Mouse (Mus musculus): Measurements from ENCODE around the gene Gpx6.

The Gpx6 gene

DNA sequence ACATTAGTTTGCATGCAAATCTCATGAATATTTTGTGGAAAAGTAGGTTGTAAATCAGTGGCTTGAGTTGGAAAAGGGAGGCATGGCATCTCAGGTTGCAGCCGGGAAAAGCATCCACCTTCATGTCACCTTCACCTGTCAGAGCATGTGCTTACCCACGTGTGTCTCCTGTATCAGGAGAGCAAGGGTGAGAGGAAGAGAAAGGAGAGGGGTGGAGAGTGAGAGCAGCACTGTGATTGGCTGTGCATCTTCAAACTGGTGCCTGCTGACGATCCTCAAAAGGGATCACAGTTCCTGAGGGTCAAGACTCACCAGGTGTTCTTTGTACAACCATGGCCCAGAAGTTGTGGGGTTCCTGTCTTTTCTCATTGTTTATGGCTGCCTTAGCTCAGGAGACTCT is at the start of gene Gpx6:
Gene Gpx6, plus strand, starts transcription at position 200 of the 400 bp plus-strand sequence.
- CTCF ChIA-PET: no interaction called here

DNA sequence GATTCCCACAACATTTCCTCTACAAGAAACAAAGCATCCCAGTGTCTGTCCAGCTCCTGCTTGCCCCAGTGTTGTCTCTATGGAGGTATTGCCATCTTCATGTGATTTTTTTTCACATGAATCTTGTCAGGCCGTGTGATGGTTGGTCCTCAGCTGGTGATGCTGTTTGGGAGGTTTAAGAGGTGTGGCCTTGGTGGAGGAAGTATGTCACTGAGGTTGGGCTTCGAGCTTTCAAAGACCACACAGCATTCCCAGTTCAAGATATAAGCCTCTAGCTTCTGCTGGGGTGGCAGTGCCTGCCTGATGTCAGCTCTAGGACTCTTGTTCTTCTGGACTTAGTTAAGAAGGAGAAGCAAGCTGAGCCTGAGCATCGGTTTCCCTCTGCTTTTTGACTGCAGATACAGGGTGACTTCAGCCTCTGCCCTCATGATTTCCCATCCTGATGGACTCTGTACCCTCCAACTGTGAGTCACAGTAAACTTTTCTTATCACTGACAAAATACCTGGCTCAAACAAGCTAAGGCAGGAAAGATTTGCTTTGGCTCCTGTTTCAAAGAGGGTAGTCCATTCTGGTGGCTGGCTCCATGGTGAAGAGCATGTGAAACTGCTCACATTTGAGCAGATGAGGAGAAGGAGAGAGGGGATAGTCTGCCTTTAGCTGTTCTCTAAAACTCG is 49.0 kb upstream of the Gpx6 start:
- CTCF ChIA-PET: interaction anchor here in 1 of 4 experiments (0.8 kb wide), 1 partner anchor 16 kb away, joined by 5 read pairs; no protein-coding TSS in a partner anchor
- POLR2A ChIA-PET: interaction anchor here in 2 of 4 experiments (0.6 to 2.4 kb wide), 9 partner anchors 9 to 90 kb away, joined by 3 to 15 read pairs (median 4); partner anchors contain the start of gene Trim27 (in 1 of the 2)

More for the DNA sequence above, at the start of gene Gpx6:
- POLR2A ChIA-PET: interaction anchor here in 3 of 4 experiments (0.6 to 2.3 kb wide), 5 partner anchors 11 to 88 kb away, joined by 3 to 8 read pairs (median 3); no protein-coding TSS in a partner anchor

DNA sequence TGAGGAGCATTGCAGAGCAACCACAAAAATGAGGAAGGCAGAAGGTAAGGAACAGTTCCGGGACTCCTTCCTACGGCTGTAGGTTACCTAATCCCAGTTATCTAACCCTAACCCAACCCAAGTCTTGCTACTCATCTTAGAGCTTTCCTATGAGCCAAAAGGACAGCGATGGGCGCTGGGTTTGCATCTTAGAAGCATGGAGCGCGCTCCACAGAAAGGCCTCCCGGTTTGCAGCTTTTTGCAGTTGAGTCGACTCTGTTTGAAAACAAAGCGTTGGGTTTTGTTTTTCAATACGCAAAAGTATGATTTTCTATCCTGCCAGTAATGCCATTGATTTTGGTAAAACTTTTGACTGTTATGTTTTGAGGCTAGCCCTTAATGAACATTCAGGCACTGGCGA is 48.0 kb upstream of the Gpx6 start:
- ChIA-PET CTCF (interaction anchor here in 3 of 4 experiments (0.8 to 1.1 kb wide), 3 partner anchors 13 to 63 kb away, joined by 3 to 5 read pairs (median 3); no protein-coding TSS in a partner anchor), POLR2A (interaction anchor here in 3 of 4 experiments (0.7 to 2.8 kb wide), 18 partner anchors 10 to 96 kb away, joined by 3 to 15 read pairs (median 3); partner anchors contain the start of genes Gpx6 (in 1 of the 3) and Trim27 (in 1 of the 3))

DNA sequence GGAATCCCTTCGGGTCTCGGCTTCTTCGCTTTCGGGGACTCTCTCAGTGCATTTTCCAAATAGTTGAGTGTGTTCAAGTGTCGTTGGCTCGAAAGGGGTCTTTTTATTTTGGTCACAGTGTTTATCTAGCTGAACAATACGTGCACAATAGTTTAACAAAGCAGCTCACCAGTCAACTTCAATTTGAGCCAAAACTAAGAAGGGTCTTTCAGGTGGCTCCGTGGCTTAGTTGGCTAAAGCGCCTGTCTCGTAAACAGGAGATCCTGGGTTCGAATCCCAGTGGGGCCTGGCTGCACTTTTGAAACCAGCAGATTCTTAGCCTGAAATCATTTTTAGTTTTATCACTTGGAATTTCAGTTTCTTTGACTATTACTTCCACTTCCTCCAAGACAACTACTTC is 47.6 kb upstream of the Gpx6 start:
- ChIA-PET CTCF (interaction anchor here in 2 of 4 experiments (0.6 to 1.1 kb wide), 3 partner anchors 13 to 62 kb away, joined by 3 to 7 read pairs (median 3); no protein-coding TSS in a partner anchor), POLR2A (interaction anchor here in 2 of 4 experiments (0.7 to 2.8 kb wide), 13 partner anchors 10 to 96 kb away, joined by 3 to 15 read pairs (median 4); partner anchors contain the start of genes Gpx6 (in 1 of the 2) and Trim27 (in 1 of the 2))

DNA sequence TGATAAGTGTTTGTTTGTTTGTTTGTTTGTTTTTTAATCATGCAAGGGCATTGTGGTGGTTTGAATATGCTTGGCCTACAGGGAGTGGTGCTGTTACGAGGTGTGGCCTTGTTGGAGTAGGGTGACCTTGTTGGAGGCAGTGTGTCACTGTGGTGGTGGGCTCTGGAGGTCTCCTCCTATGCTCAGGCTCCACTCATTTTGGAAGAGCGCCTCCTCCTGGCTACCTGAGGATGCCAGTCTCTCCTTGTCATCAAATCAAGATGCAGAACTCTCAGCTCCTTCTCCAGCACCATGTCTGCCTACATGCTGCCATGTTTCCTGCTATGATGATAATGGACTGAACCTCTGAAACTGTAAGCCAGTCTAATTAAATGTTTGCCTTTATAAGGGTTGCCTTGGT is 46.2 kb upstream of the Gpx6 start:
- ChIA-PET POLR2A (interaction anchor here in 2 of 4 experiments (0.9 to 2.8 kb wide), 9 partner anchors 11 to 107 kb away, joined by 3 to 13 read pairs (median 3); partner anchors contain the start of gene Trim27 (in 1 of the 2)), CTCF (interaction anchor here (0.6 to 1.4 kb wide), 13 partner anchors 11 to 497 kb away, joined by 3 to 8 read pairs (median 4); no protein-coding TSS in a partner anchor)

DNA sequence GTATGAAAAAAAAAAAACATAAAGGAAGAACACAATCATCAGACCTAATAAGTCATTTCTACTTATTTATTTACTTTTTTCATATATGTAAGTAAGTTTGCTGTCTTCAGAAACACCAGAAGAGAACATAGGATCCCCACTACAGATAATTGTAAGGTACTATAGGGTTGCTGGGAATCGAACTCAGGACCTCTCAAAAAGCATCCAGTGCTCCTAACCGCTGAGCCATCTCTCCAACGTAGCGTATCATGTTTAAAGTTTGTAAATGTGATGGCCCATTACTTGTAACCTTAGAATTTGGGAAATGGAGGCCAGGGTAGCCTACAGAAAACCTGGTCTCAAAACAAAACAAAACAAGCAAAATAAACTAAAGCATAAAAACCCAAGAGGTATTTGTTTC is 44.4 kb upstream of the Gpx6 start:
- ChIA-PET CTCF (interaction anchor here in 1 of 4 experiments (1.2 kb wide), 1 partner anchor 109 kb away, joined by 4 read pairs; no protein-coding TSS in a partner anchor), POLR2A (interaction anchor here in 2 of 4 experiments (0.9 to 2.0 kb wide), 9 partner anchors 8 to 449 kb away, joined by 3 to 6 read pairs (median 3); partner anchors contain the start of genes Hist1h2ai (in 1 of the 2) and Hist1h3h (in 1 of the 2))

DNA sequence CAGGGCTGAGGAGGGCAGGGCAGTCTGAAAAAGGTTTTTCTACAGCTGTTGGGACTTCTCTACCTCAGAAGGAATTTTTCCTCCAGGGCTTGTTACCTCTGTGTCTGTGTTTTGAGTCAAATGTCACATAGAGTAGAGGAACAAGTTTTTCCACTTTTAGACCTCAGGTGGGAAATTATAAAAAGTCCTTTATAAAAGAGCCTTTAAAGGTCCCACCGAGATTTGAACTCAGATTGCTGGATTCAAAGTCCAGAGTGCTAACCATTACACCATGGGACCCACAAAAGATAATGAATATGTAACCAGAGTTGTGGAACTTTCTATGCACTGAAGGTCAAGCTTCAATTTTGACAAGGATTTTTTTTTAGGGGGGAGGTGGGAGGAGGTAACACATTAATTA is 43.7 kb upstream of the Gpx6 start:
- CTCF ChIA-PET: interaction anchor here in 2 of 4 experiments (0.5 to 1.2 kb wide), 2 partner anchors 110 to 1914 kb away, joined by 3 to 4 read pairs; no protein-coding TSS in a partner anchor
- POLR2A ChIA-PET: interaction anchor here in 2 of 4 experiments (1.3 to 2.0 kb wide), 7 partner anchors 9 to 449 kb away, joined by 3 to 6 read pairs (median 4); partner anchors contain the start of genes Hist1h2ai (in 1 of the 2) and Hist1h3h (in 1 of the 2)

DNA sequence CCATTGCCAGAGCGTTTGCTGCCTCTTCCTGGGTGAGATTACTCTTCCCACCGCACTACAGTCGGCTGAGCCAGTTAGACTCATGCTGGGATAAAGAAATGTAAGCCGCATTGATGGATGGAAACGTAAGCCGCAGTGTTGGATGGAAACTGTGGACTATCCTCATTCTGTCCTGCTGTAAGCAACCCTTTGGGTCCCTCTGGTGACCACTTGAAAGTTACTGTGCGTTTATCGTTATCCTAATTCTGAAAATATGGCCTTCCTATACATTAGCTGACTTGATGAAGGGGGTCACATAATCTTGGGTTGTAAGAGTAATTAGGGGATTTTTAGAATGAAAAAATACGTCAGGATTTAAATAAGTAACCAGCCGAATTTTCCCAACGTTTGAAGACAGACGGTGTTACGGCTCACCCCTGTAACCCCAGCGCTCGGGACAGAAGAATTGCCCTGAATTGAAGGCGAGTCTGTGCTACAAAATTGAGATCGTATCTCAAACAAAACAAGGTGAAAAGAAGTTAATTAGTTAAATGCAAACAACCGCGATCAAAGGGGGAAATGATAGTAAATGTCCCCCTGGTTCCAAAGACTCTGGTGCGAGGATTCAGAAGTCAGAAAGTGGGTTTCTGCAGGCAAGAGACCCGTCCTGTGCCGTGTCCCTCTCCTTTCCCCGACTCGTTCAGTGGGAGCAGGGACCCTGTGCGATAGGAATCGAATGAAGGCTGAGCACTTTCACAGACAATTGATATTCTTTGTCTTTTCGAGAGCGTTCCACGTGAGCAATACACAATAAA is 36.7 kb upstream of the Gpx6 start:
- CTCF ChIA-PET: no interaction called here
- POLR2A ChIA-PET: no interaction called here

DNA sequence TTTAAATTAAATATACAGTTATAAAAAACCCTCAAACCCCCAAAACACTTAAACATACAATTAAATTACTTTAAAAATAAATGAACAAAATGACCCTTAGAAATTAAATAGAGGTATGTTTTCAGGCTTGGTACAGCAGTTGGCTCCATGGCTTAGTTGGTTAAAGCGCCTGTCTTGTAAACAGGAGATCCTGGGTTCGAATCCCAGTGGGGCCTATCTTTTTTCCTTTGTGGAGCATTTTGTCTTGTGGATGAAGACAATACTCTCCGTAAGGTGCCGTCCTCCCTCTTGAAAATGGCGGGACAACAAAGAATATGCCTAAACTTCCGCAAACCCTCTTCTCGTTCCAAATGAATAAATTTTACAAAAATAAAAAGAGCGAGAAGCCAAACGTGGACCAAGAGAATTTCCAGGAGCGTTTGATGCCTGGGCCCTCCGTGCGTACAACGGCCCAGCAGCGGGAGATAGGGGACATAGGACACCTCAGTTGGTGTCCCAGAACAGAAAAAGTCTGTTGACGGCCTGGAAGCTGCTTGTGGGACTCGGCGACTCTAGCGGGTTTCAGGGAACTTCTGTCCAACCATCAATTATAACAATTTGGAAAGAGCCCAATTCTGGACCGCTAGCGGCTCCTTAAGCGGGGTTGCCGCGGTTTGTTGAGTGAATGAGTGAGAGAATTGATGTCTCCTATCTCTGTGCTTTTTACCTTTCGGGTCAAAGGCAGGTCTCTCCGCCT is 35.9 kb upstream of the Gpx6 start:
- CTCF ChIA-PET: interaction anchor here in 3 of 4 experiments (0.6 to 1.3 kb wide), 3 partner anchors 10 to 117 kb away, joined by 3 to 4 read pairs (median 4); no protein-coding TSS in a partner anchor
- POLR2A ChIA-PET: interaction anchor here in 2 of 4 experiments (0.7 to 1.3 kb wide), 2 partner anchors 31 to 338 kb away, joined by 3 to 4 read pairs; no protein-coding TSS in a partner anchor

DNA sequence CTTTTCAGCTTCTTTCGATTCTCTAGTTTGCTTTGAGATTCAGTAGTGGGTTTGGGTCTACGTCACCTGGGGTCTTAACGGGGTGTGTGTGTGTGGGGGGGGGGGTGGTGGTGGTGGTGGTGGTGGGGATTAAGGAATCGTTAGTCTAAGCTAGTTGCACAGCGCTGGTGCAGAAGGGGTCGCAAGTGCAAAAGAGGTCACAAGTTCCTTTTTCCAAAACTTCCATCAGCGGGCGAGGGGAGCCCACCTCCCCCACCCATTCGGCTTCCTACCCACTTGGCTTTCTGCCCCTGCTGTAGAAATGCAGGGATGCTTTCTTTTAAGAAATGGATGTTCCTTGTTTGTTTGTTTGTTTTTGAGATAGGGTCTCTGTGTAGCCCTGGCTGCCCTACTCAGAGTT is 35.4 kb upstream of the Gpx6 start:
- CTCF ChIA-PET: interaction anchor here in 3 of 4 experiments (0.6 to 1.7 kb wide), 4 partner anchors 11 to 118 kb away, joined by 3 to 4 read pairs (median 4); no protein-coding TSS in a partner anchor

DNA sequence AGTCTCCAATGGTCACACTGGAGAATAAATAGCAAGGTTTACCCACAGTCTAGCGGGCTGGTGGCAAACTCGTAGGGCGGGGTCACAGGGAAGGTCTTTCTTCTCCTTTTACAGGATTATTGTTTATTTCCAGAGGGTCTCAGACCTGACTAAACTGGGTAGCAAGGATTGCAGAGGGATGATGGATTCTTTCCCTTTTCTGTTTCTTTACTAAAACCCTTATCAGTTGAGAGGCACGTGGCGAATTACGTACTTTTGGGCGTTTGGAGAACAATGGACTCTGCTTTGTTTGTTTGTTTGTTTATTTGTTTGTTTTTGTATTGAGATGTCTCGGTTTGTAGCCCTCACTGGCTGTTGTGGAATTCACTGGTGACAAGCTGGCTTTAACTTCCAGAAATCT is 32.8 kb upstream of the Gpx6 start:
- CTCF ChIA-PET: no interaction called here
- POLR2A ChIA-PET: no interaction called here

More for the DNA sequence above, 35.4 kb upstream of the Gpx6 start:
- POLR2A ChIA-PET: interaction anchor here in 2 of 4 experiments (0.7 to 1.3 kb wide), 2 partner anchors 32 to 339 kb away, joined by 3 to 4 read pairs; no protein-coding TSS in a partner anchor

DNA sequence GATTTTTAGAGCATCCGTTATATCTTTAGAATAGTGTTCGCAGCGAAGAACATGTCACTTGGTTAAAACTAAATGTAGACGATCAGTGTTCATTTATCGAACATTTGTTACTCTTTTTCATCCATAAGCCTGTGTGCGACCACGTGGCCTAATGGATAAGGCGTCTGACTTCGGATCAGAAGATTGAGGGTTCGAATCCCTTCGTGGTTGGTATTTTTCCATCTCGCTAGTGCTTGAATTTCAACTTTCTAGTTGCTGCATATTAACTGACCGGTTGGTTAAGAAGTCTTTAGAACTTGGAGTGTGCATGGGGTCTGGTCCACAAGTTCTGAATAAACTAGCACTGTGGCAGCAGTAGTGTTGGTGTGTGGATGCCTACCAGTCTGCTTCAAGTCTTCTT is 32.4 kb upstream of the Gpx6 start:
- CTCF ChIA-PET: no interaction called here
- POLR2A ChIA-PET: no interaction called here

DNA sequence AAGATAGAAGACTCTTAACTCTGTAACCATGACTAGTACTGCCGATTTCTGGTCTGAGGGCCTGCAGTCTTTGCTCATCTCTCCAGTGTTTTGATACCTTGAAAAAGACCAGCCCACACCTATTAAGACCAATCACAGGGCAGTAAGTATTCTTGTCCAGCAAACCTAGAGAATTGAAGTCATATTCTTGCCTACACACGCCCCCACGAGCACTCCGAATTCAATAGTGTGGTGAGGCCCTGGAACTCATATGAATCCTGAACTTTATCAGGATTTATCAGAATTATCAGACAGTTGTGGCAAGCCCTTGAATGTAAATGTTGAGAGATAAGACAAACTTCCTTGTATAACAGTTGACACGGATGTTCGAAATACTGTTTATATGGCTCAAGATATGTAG is 19.3 kb upstream of the Gpx6 start, which contains the start of gene Gpx5:
Gene Gpx5, minus strand, starts transcription at position 101 of the 400 bp plus-strand sequence.
- POLR2A ChIA-PET: interaction anchor here in 3 of 4 experiments (0.7 to 1.5 kb wide), 4 partner anchors 20 to 52 kb away, joined by 3 to 5 read pairs (median 3); no protein-coding TSS in a partner anchor

DNA sequence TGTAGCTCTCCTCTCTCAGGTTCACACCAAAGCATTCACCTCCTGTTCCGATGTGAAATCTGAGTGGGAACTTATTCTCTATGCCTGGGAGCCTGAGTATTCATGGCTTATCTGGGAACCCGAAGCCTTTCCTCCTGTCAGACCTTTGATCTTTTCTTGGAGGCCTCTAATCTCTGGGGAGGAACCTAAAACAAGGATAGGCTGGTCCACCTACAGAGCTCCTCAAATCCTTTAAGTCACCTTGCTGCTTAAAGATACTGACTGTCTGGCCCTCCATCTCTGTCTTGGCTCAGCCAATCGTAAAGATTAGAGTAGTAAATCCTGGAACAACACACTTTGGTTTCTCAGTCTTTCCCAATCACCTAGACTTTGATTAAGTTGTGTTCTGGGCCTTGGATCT is 13.4 kb upstream of the Gpx6 start:
- CTCF ChIA-PET: interaction anchor here in 1 of 4 experiments (0.6 kb wide), 1 partner anchor 33 kb away, joined by 3 read pairs; no protein-coding TSS in a partner anchor
- POLR2A ChIA-PET: interaction anchor here in 1 of 4 experiments (0.6 kb wide), 1 partner anchor 153 kb away, joined by 3 read pairs; no protein-coding TSS in a partner anchor

More for the DNA sequence above, 19.3 kb upstream of the Gpx6 start, which contains the start of gene Gpx5:
- CTCF ChIA-PET: no interaction called here

DNA sequence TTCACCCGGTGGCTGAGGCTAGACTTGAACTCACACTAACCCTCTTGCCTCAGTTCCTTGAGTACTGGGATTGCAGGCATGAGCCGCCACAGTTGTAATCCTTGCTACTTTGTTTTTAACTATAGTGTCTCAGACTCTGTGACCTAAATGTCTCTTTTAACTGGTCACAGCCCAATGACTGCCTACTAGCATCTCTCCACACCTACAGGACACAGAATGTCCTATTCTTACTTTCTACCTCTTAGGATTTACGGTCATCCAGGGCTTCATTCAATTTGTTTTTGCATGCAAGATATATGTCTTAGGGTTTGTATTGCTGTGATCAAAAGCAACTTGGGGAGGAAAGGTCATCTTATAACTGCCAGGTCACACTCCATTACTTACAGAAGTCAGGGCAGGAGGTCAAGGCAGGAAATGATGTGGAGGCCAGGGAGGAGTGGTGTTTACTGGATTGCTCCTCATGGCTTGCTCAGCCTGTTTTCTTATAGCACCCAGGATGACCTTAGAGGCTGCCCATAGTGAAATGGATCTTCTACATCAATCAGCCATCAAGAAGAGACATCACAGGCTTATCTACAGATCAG is 7.3 kb upstream of the Gpx6 start:
- ChIA-PET POLR2A (interaction anchor here in 2 of 4 experiments (0.9 to 1.0 kb wide), 2 partner anchors 16 to 132 kb away, joined by 3 read pairs; no protein-coding TSS in a partner anchor), CTCF (no interaction called here)

DNA sequence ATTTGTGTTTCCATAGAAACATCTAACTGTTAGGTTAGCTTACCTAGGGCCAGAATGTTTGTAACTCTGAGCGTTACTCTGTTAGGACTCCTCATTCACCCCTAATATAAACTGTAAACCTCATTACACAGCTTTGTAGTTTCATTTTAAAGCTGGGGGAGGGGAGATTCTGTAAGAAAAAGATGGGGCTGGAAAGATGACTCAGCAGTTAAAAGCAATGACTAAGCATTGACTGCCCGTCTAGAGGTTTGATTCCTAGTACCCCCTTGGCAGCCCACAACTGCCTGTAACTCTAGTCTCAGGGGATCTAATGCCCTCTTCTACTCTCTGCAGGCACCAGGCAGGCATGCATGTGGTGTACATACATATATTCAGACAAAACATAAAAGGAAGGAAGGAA is 2.1 kb upstream of the Gpx6 start:
- ChIA-PET POLR2A (no interaction called here), CTCF (no interaction called here)

DNA sequence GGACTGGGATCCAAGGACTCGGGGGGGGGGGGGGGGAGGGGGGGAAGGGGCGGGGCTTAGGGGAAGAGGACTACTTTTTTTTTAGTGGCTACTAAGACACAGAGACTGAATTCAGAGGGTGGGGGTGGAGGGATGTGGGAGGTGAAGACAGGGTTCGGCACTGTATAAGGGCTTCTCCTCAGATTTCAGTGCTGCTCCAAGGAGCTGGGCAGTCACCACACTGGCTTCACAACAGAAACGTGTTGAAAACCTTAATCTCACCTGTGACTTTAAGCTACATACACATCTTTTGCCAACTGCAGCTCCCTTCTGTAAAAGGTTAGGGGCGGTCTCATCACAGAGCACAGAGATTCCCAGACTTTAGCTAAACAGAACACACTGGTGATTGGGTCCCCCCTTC is 929 bp downstream of the Gpx6 start:
- POLR2A ChIA-PET: interaction anchor here (0.7 to 2.3 kb wide), 6 partner anchors 10 to 1223 kb away, joined by 3 to 8 read pairs (median 4); partner anchors contain the start of gene Elmo1 (in 1 of the 4)
- CTCF ChIA-PET: interaction anchor here in 2 of 4 experiments (1.2 to 1.7 kb wide), 2 partner anchors 13 to 154 kb away, joined by 4 to 5 read pairs; no protein-coding TSS in a partner anchor
